Comparison of ENCODE assay signal across 27 mouse cellular contexts in the genomic region with DNA sequence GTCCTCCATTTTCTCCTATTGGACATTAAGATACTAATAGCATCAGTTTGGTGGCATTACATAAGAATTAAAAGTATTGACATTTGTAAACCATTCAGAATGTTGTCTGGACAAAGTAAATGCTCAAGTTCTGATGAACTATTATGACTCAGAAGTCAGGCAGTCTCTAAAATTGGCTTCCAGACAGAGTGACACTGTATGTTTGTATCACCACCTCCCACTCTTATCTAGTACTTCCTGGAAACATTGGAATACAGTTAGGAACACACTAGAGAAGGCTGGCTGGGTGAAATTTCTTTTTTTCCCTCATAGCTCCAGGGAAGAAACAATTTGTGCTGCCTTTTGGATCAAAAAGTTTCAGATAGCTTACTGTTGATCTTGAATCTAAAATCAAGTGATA.
A peak's percentile ranks its signal among the peaks of the same experiment; 100 is the strongest.
DNase-seq lines count a peak whose midpoint lies in the region; ATAC-seq and TF ChIP-seq lines count a peak whose summit lies in the region.
"Had no signal": no experiment of that assay in that cellular context is flagged by ENCODE, and none has a peak within 500 bp of the region (broad histone marks: within the 10 kb centered on the region; RNA-seq: fewer than 3 reads in every experiment).

No protein-coding gene starts in this region.

- H3K4me1 ChIP-seq in heart, adult 2 months (ENCODE audit: control insufficient read depth, insufficient read depth, low read length): no peaks in the 10 kb centered on the region; the same call in 1 of the 2 replicates
- H3K4me1 ChIP-seq in heart, embryonic 10.5 days: 0 out of 2 replicates have a peak, but pooled peaks cover 7% of the 10 kb centered on the region
- peaks cover 14% of the 10 kb centered on the region for H3K4me1 ChIP-seq in heart, embryonic 16.5 days (ENCODE audit: control insufficient read depth, insufficient read depth, low read length)
- H3K4me1 ChIP-seq in embryonic facial prominence, embryonic 10.5 days: no peaks in the 10 kb centered on the region
- H3K4me1 ChIP-seq: forebrain, embryonic 10.5 days; liver, embryonic 12.5 days; midbrain, embryonic 10.5 days had no signal

- no peak overlapping the region for H3K4me2 ChIP-seq in heart, embryonic 16.5 days (ENCODE audit: low read depth, low read length)
- H3K4me2 ChIP-seq: limb, embryonic 13.5 days; liver, embryonic 12.5 days; lung, embryonic 14.5 days; neural tube, embryonic 13.5 days had no signal

- TF ChIP-seq POLR2A in heart, adult 2 months (IDR thresholded peaks at IDR 0.05; ENCODE audit: insufficient read depth, low read depth, low read length): no peak

- H3K79me2 ChIP-seq in heart, adult 2 months (replicated peaks; ENCODE audit: control insufficient read depth, insufficient read depth, low read length): no peaks in the 10 kb centered on the region

- TF ChIP-seq CTCF in heart, adult 2 months (IDR thresholded peaks at IDR 0.05): no peak

- no peak overlapping the region for H3K4me3 ChIP-seq in heart, adult 2 months
- no peak overlapping the region for H3K4me3 ChIP-seq in heart, embryonic 10.5 days
- H3K4me3 ChIP-seq in heart, embryonic 16.5 days (ENCODE audit: low read length): no peak overlapping the region
- H3K4me3 ChIP-seq in embryonic facial prominence, embryonic 10.5 days: no peak overlapping the region
- H3K4me3 ChIP-seq: forebrain, embryonic 10.5 days; limb, embryonic 13.5 days; liver, embryonic 12.5 days; midbrain, embryonic 10.5 days; myocyte; neural tube, embryonic 13.5 days had no signal

- H3K27ac ChIP-seq in heart, adult 2 months: peak overlapping the region; percentile 66
- H3K27ac ChIP-seq in heart, embryonic 10.5 days: no peak overlapping the region
- H3K27ac ChIP-seq in heart, embryonic 16.5 days (ENCODE audit: low read length): peak overlapping the region; percentile 35; the same call in 1 of the 2 replicates
- no peak overlapping the region for H3K27ac ChIP-seq in embryonic facial prominence, embryonic 10.5 days (replicated peaks)
- H3K27ac ChIP-seq: forebrain, embryonic 10.5 days; hindbrain, postnatal 0 days; limb, embryonic 13.5 days; liver, embryonic 12.5 days; midbrain, embryonic 10.5 days; neural tube, embryonic 13.5 days had no signal

- peaks cover 4% of the 10 kb centered on the region; the same call in 1 of the 2 replicates for H3K36me3 ChIP-seq in heart, adult 2 months (ENCODE audit: control insufficient read depth, insufficient read depth, low read length)
- no peaks in the 10 kb centered on the region for H3K36me3 ChIP-seq in heart, embryonic 10.5 days
- no peaks in the 10 kb centered on the region for H3K36me3 ChIP-seq in heart, embryonic 16.5 days (ENCODE audit: control insufficient read depth, insufficient read depth)
- no peaks in the 10 kb centered on the region for H3K36me3 ChIP-seq in embryonic facial prominence, embryonic 10.5 days (replicated peaks)
- H3K36me3 ChIP-seq: forebrain, embryonic 10.5 days; limb, embryonic 13.5 days; liver, embryonic 12.5 days; midbrain, embryonic 10.5 days; neural tube, embryonic 13.5 days had no signal

- intact Hi-C loops in heart, adult 2 months (cut with DNase I): loop anchor here (10.0 kb wide), 1 partner anchor 134 kb away; no protein-coding TSS in a partner anchor
- intact Hi-C loops in heart, postnatal 14 days (cut with DNase I): no loop called here

- no peak for TF ChIP-seq EP300 in heart, adult 2 months (IDR thresholded peaks at IDR 0.05; ENCODE audit: insufficient read depth, low read depth, low read length)

- H3K27me3 ChIP-seq in heart, adult 2 months (ENCODE audit: control insufficient read depth, insufficient read depth, low read length): no peaks in the 10 kb centered on the region
- H3K27me3 ChIP-seq in heart, embryonic 10.5 days (ENCODE audit: insufficient read depth, poor library complexity, severe bottlenecking): no peaks in the 10 kb centered on the region
- H3K27me3 ChIP-seq in heart, embryonic 16.5 days (ENCODE audit: control insufficient read depth, insufficient read depth, low read length): no peaks in the 10 kb centered on the region
- H3K27me3 ChIP-seq in embryonic facial prominence, embryonic 10.5 days (replicated peaks; ENCODE audit: low read depth, poor library complexity, severe bottlenecking): no peaks in the 10 kb centered on the region
- H3K27me3 ChIP-seq: limb, embryonic 13.5 days; liver, embryonic 12.5 days; neural tube, embryonic 13.5 days had no signal

- H3K9me3 ChIP-seq in heart, embryonic 10.5 days: no peaks in the 10 kb centered on the region
- H3K9me3 ChIP-seq in heart, embryonic 16.5 days (replicated peaks; ENCODE audit: control insufficient read depth, low read length): no peaks in the 10 kb centered on the region
- no peaks in the 10 kb centered on the region for H3K9me3 ChIP-seq in embryonic facial prominence, embryonic 10.5 days
- H3K9me3 ChIP-seq: forebrain, embryonic 10.5 days; limb, embryonic 13.5 days; liver, embryonic 12.5 days; midbrain, embryonic 10.5 days; neural tube, embryonic 13.5 days had no signal

- ATAC-seq in heart, embryonic 16.5 days (replicated peaks; ENCODE audit: extremely low read depth, insufficient read depth, low FRiP score): peak; percentile 41; the same call in 1 of the 2 replicates
- ATAC-seq: forebrain, embryonic 16.5 days; hindbrain, postnatal 0 days; intestine, embryonic 16.5 days; liver, embryonic 12.5 days; midbrain, embryonic 16.5 days had no signal

- DNase-seq in heart, adult 2 months: no peak
- DNase-seq in heart, embryonic 10.5 days (ENCODE audit: low spot score): no peak
- no peak for DNase-seq in heart, postnatal 14 days
- DNase-seq in Muller cell, postnatal 12 days (ENCODE audit: inconsistent ontology term): peak; percentile 75
- peak; percentile 10 for DNase-seq in fibroblast of lung, adult 2 months (ENCODE audit: low read depth)
- no peak for DNase-seq in embryonic facial prominence, embryonic 10.5 days (ENCODE audit: low spot score)
- DNase-seq: adrenal gland, postnatal 10 days; cerebellum, adult 8-10 months; cerebellum, postnatal 36 days; embryo, embryonic 11 days; gastrocnemius, postnatal 25 days; kidney, postnatal 4 days; lung, embryonic 14.5 days; retina, postnatal 1 day; right cerebral cortex, postnatal 4 days; thymus, postnatal 14 days had no signal

- H3K9ac ChIP-seq in heart, adult 2 months (ENCODE audit: low read depth, low read length): no peak overlapping the region
- no peak overlapping the region for H3K9ac ChIP-seq in heart, embryonic 16.5 days (ENCODE audit: low read length)
- H3K9ac ChIP-seq: limb, embryonic 13.5 days; liver, embryonic 12.5 days; lung, embryonic 14.5 days; neural tube, embryonic 13.5 days had no signal

Comparison
In these comparisons a context has a peak if more than half of its experiments do, and no peak if none do; other contexts are left out.
1. H3K27ac ChIP-seq: peak in heart, adult 2 months (single experiment) and heart, embryonic 16.5 days (single experiment); none in heart, embryonic 10.5 days (single experiment) and embryonic facial prominence, embryonic 10.5 days (single experiment).
2. DNase-seq: peak in Muller cell, postnatal 12 days (single experiment) and fibroblast of lung, adult 2 months (single experiment); none in heart, adult 2 months (0 of 2), heart, embryonic 10.5 days (single experiment), heart, postnatal 14 days (0 of 2) and embryonic facial prominence, embryonic 10.5 days (single experiment).